Mouse (Mus musculus) brown adipose tissue, adult 24 weeks (tissue): ENCODE results near the gene Tmem56. TPM values are rescaled to one million over a fixed set of nuclear protein-coding genes. Genes with fewer than 3 reads are reported as not detected.

Source experiments
- H3K27ac ChIP-seq: fragments of 200-500 bp; replicated peaks from 2 replicates; pipeline ENCODE4 v1.5.1; 2012; ENCODE audit warnings: low read depth, mild to moderate bottlenecking, low read length
- H3K4me1 ChIP-seq: fragments of 200-500 bp; 2 replicates; pipeline ENCODE4 v1.6.1; 2012; ENCODE audit warnings: low read length, mixed read lengths; ENCODE audit not compliant: control insufficient read depth, insufficient read depth, insufficient read length
- H3K4me3 ChIP-seq: fragments of 200-500 bp; 2 replicates; pipeline ENCODE4 v1.5.1; 2012; ENCODE audit warnings: low read depth, mild to moderate bottlenecking, low read length, moderate library complexity; ENCODE audit not compliant: insufficient read depth
- polyA plus RNA-seq: library from polyadenylated mRNA; stranded (reverse); fragments of >200 nt; gene quantifications from 2 replicates; pipeline ENCODE4 v1.2.4, GENCODE M21; 2012; ENCODE audit not compliant: missing spikeins, insufficient read depth, insufficient read length

Gene Tmem56
- polyA plus RNA-seq, 1 experiment, result 8.4 TPM

GRCm38 (mm10) chr3:121306641-121307040 lies 23.7 kb upstream of the Tmem56 start:
- Histone ChIP-seq H3K4me3 (no peak overlapping the region), H3K4me1 (no peaks in the 10 kb centered on the region), H3K27ac (no peak overlapping the region)

- Histone ChIP-seq H3K27ac (no peak overlapping the region), H3K4me3 (no peak overlapping the region), H3K4me1 (0 out of 2 replicates have a peak, but pooled peaks cover 2% of the 10 kb centered on the region)
These were observed 11.3 kb upstream of the Tmem56 start for GRCm38 (mm10) chr3:121294200-121294599.

- Histone ChIP-seq H3K27ac (peak within 1 kb of the TSS; percentile 93), H3K4me3 (peak within 1 kb of the TSS; percentile 72), H3K4me1 (0 out of 2 replicates have a peak, but pooled peaks cover 2% of the 10 kb centered on the region)
These were observed 8.8 kb upstream of the Tmem56 start, which contains the start of gene Alg14 for GRCm38 (mm10) chr3:121291560-121292258. Gene Alg14, plus strand, starts transcription at chr3:121291773.

GRCm38 (mm10) chr3:121291225-121291559 lies 8.3 kb upstream of the Tmem56 start:
- peak overlapping the region; percentile 83 for H3K27ac ChIP-seq
- peak overlapping the region; percentile 72 for H3K4me3 ChIP-seq
- H3K4me1 ChIP-seq, result 0 out of 2 replicates have a peak, but pooled peaks cover 2% of the 10 kb centered on the region

DNA sequence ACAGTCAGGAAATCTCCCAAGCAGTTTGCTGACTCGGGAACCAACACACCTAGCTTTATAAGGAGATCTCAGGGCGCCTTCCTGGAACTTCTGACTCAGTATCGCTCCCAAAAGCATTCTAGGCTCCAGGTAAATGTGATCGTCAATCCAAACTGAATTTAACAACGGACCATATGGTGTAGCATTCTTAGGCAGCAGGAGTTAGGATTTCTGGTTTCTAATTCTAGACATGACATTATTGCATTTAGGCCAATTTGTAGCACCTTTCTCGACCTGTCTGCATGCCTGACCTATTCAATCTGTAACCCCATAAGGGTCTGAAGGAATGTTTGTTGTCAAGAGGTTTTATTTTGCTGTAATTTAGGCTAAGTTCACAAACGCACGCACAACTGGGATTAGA lies 7.8 kb upstream of the Tmem56 start:
- H3K27ac ChIP-seq, result peak overlapping the region; percentile 83
- H3K4me1 ChIP-seq, result 0 out of 2 replicates have a peak, but pooled peaks cover 2% of the 10 kb centered on the region
- H3K4me3 ChIP-seq, result peak overlapping the region; percentile 72; the same call in 1 of the 2 replicates

DNA sequence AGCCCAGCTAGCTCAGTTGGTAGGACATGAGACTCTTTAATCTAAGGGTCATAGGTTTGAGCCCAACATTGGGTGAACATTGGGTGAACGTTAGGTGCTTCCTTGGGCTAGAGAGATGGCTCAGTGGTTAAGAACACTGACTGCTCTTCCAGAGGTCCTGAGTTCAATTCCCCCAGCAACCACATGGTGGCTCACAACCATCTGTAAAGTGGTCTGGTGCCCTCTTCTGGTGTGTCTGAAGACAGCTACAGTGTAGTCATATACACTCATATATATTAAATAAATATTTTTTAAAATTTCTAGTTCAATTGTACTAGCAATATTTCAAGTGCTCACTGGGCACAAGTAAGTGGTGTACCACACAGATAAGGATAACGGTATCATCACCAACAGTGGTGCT lies 4.3 kb upstream of the Tmem56 start:
- Histone ChIP-seq H3K27ac (no peak overlapping the region), H3K4me1 (no peaks in the 10 kb centered on the region), H3K4me3 (no peak overlapping the region)

- H3K27ac ChIP-seq, result no peak overlapping the region
- no peak overlapping the region for H3K4me3 ChIP-seq
- no peaks in the 10 kb centered on the region for H3K4me1 ChIP-seq
These were observed 2.3 kb upstream of the Tmem56 start for GRCm38 (mm10) chr3:121285219-121285618.

DNA sequence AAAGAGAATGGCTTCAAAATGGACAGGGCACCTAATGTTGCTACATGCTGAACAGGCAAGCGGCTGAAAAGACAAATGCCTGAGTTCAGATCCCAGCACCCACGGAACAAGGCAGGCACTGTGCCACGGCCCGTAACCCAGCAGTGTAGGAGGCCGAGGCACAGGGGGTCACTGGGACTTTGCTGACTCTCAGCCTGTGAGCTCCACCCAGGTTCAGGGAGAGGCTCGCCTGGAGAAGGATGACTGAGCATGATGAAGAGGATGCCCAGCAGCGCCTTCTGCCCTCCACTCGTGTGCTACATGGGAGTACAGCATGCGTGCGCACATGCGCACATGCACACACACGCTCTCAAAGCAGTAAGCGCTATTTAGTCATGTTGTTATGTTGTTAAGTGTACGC lies 3.2 kb downstream of the Tmem56 start:
- Histone ChIP-seq H3K27ac (no peak overlapping the region), H3K4me1 (no peaks in the 10 kb centered on the region), H3K4me3 (no peak overlapping the region)

GRCm38 (mm10) chr3:121277557-121277956 lies 5.3 kb downstream of the Tmem56 start:
- no peaks in the 10 kb centered on the region for H3K4me1 ChIP-seq
- no peak overlapping the region for H3K4me3 ChIP-seq
- no peak overlapping the region for H3K27ac ChIP-seq

- Histone ChIP-seq H3K27ac (no peak overlapping the region), H3K4me3 (no peak overlapping the region), H3K4me1 (no peaks in the 10 kb centered on the region)
These were observed 5.9 kb downstream of the Tmem56 start for GRCm38 (mm10) chr3:121277009-121277408.

DNA sequence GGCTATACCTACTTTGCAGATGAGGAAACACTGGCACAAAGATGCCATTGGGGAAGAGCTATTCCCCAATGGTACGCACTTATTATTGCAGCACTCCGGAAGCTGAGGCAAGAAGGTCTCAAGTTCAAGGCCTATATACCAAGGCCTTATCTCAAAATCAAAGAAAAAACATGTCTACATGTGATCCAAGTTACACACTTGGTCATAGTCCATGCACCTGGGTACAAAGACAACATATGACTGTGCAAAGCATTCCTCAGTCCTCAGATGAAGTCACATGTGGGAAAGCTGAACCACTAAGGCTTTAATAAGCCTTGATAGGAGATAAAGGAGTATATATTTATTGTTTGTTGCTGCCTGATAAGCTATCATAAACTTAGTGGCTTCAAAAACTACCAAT lies 8.9 kb downstream of the Tmem56 start:
- no peak overlapping the region for H3K27ac ChIP-seq
- H3K4me1 ChIP-seq, result no peaks in the 10 kb centered on the region
- no peak overlapping the region for H3K4me3 ChIP-seq

DNA sequence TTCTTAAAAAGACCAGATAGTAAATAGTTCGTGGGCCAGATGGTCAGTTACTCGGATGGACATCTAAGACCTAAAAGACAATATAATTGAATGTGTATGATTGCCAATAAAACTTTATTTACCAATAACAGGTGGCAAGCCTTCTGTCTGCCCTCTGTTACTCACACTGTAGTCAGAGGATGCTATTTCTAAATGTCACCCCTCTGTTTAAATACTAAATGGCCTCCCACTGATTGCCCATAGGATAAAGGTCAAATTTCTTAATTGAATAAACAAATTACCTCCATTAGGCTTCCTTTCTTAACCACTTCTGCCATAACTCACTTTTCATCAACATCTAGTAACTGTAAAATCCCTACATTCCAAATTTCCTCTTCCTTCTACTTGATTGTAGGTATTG lies 10.3 kb downstream of the Tmem56 start:
- H3K4me1 ChIP-seq, result no peaks in the 10 kb centered on the region
- H3K27ac ChIP-seq, result no peak overlapping the region
- H3K4me3 ChIP-seq, result no peak overlapping the region

DNA sequence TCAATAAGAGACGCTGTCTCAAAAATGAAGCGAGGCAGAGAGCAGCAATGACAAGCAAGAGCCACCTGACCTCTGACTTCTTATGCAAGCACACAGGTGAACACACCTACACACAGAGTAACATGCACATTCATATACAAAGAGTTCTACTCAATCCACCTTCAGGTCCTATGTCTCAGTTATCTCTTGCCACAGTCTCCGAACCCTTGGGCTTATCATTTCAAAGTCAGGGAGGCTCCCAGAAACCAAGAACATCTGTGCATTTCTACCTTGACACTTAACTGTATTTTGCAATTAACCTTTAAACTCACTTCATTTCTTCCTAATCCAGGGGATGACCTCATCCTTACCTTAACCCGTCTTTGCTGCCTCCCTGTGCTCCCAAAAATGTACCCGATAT lies 15.6 kb downstream of the Tmem56 start:
- H3K4me1 ChIP-seq, result no peaks in the 10 kb centered on the region
- no peak overlapping the region for H3K4me3 ChIP-seq
- no peak overlapping the region for H3K27ac ChIP-seq

GRCm38 (mm10) chr3:121264242-121264641 lies 18.7 kb downstream of the Tmem56 start:
- no peak overlapping the region for H3K27ac ChIP-seq

GRCm38 (mm10) chr3:121263205-121263548 lies 19.7 kb downstream of the Tmem56 start:
- Histone ChIP-seq H3K27ac (no peak overlapping the region), H3K4me3 (peak overlapping the region; percentile 75), H3K4me1 (no peaks in the 10 kb centered on the region)

More at GRCm38 (mm10) chr3:121264242-121264641, 18.7 kb downstream of the Tmem56 start:
- H3K4me3 ChIP-seq, result no peak overlapping the region
- no peaks in the 10 kb centered on the region for H3K4me1 ChIP-seq

GRCm38 (mm10) chr3:121262521-121263204 lies 20.2 kb downstream of the Tmem56 start:
- Histone ChIP-seq H3K4me3 (peak overlapping the region; percentile 75), H3K4me1 (no peaks in the 10 kb centered on the region), H3K27ac (no peak overlapping the region)
